17 mouse cellular contexts compared by ENCODE assay signal in genomic region chr13:101734227-101734626, GRCm38 (mm10).
"Had no signal": no experiment of that assay in that cellular context is flagged by ENCODE, and none has a peak within 500 bp of the region (broad histone marks: within the 10 kb centered on the region; RNA-seq: fewer than 3 reads in every experiment).

No protein-coding gene starts in this region.

- ATAC-seq: intestine, postnatal 0 days; liver, postnatal 0 days had no signal

- H3K36me3 ChIP-seq: liver, embryonic 13.5 days; lung, embryonic 15.5 days; midbrain, embryonic 10.5 days; neural tube, embryonic 12.5 days had no signal

- H3K9me3 ChIP-seq: liver, embryonic 13.5 days; lung, embryonic 15.5 days; midbrain, embryonic 10.5 days; neural tube, embryonic 12.5 days had no signal

- H3K4me2 ChIP-seq: liver, embryonic 13.5 days; lung, embryonic 15.5 days; neural tube, embryonic 12.5 days had no signal

- H3K27me3 ChIP-seq: liver, embryonic 13.5 days; lung, embryonic 15.5 days; neural tube, embryonic 12.5 days had no signal

- H3K4me3 ChIP-seq: layer of hippocampus, adult 2 months; liver, embryonic 13.5 days; lung, embryonic 15.5 days; midbrain, embryonic 10.5 days; neural tube, embryonic 12.5 days had no signal

- DNase-seq: kidney, adult 9 months; kidney, postnatal 10 days; kidney, postnatal 4 days; liver; liver, embryonic 13.5 days; liver, postnatal 0 days; lung, postnatal 14 days; midbrain, embryonic 14.5 days; retina, postnatal 1 day; thymus, adult 18-20 months; thymus, postnatal 25 days had no signal

- H3K9ac ChIP-seq: liver, embryonic 13.5 days; liver, postnatal 0 days; lung, embryonic 15.5 days; neural tube, embryonic 12.5 days had no signal

- H3K27ac ChIP-seq: layer of hippocampus, adult 2 months; liver, embryonic 13.5 days; lung, embryonic 15.5 days; macrophage; midbrain, embryonic 10.5 days; neural tube, embryonic 12.5 days had no signal
